Mouse (Mus musculus) spleen, embryonic (tissue): ENCODE measurements around the gene Ppp1r18.

ENCODE experiments used
- CTCF ChIA-PET: fragments of 350-600 bp; sonication (Branson Sonifier 250); formaldehyde crosslinking; loops from one replicate; lab custom pipeline; 2022; lab: Charles Lee

Ppp1r18 gene

GRCm38 (mm10) chr17:35865481-35866280, at the start of gene Ppp1r18:
Gene Ppp1r18, plus strand, starts transcription at chr17:35865593.
- CTCF ChIA-PET, result no interaction called here

GRCm38 (mm10) chr17:35815836-35816235, 49.6 kb upstream of the Ppp1r18 start:
- CTCF ChIA-PET, result no interaction called here

- CTCF ChIA-PET, result no interaction called here
Measured at GRCm38 (mm10) chr17:35816686-35817085, 48.7 kb upstream of the Ppp1r18 start.

GRCm38 (mm10) chr17:35817226-35817625, 48.2 kb upstream of the Ppp1r18 start:
- CTCF ChIA-PET, result interaction anchor here (0.6 kb wide), 1 partner anchor 109 kb away, joined by 8 read pairs; no protein-coding TSS in a partner anchor

- CTCF ChIA-PET, result interaction anchor here (0.6 kb wide), 1 partner anchor 58 kb away, joined by 5 read pairs; no protein-coding TSS in a partner anchor
Measured at GRCm38 (mm10) chr17:35820111-35820510, 45.3 kb upstream of the Ppp1r18 start.

GRCm38 (mm10) chr17:35821439-35822430, 43.7 kb upstream of the Ppp1r18 start, which contains the start of gene Ier3:
Gene Ier3, plus strand, starts transcription at chr17:35821684.
- CTCF ChIA-PET, result interaction anchor here (0.5 kb wide), 1 partner anchor 525 kb away, joined by 5 read pairs; no protein-coding TSS in a partner anchor

- CTCF ChIA-PET, result interaction anchor here (0.6 kb wide), 2 partner anchors 9 to 11 kb away, joined by 3 to 6 read pairs; no protein-coding TSS in a partner anchor
Measured at GRCm38 (mm10) chr17:35822564-35822963, 42.8 kb upstream of the Ppp1r18 start.

GRCm38 (mm10) chr17:35822964-35823937, 42.1 kb upstream of the Ppp1r18 start, which contains the start of gene Flot1:
Gene Flot1, plus strand, starts transcription at chr17:35823230.
- CTCF ChIA-PET, result interaction anchor here (0.5 to 0.6 kb wide), 4 partner anchors 9 to 910 kb away, joined by 3 to 6 read pairs (median 4); no protein-coding TSS in a partner anchor

- CTCF ChIA-PET, result interaction anchor here (0.5 kb wide), 1 partner anchor 89 kb away, joined by 5 read pairs; no protein-coding TSS in a partner anchor
Measured at GRCm38 (mm10) chr17:35824402-35824801, 41.0 kb upstream of the Ppp1r18 start.

- CTCF ChIA-PET, result interaction anchor here (0.8 kb wide), 1 partner anchor 49 kb away, joined by 4 read pairs; no protein-coding TSS in a partner anchor
Measured at GRCm38 (mm10) chr17:35825109-35825850, 40.1 kb upstream of the Ppp1r18 start.

GRCm38 (mm10) chr17:35829737-35830136, 35.7 kb upstream of the Ppp1r18 start:
- CTCF ChIA-PET, result no interaction called here

- CTCF ChIA-PET, result interaction anchor here (0.8 to 1.3 kb wide), 2 partner anchors 39 to 45 kb away, joined by 3 read pairs; no protein-coding TSS in a partner anchor
Measured at GRCm38 (mm10) chr17:35832400-35833238, 32.8 kb upstream of the Ppp1r18 start.

GRCm38 (mm10) chr17:35833239-35833751, 32.1 kb upstream of the Ppp1r18 start:
- CTCF ChIA-PET, result interaction anchor here (0.6 kb wide), 1 partner anchor 10 kb away, joined by 6 read pairs; the partner anchor contains the start of gene Flot1

GRCm38 (mm10) chr17:35833894-35834293, 31.5 kb upstream of the Ppp1r18 start:
- CTCF ChIA-PET, result interaction anchor here (0.6 kb wide), 1 partner anchor 11 kb away, joined by 6 read pairs; the partner anchor contains the start of gene Flot1

GRCm38 (mm10) chr17:35834696-35835422, 30.5 kb upstream of the Ppp1r18 start:
- CTCF ChIA-PET, result interaction anchor here (2.4 kb wide), 1 partner anchor 39 kb away, joined by 13 read pairs; no protein-coding TSS in a partner anchor

GRCm38 (mm10) chr17:35835424-35836140, 29.8 kb upstream of the Ppp1r18 start:
- CTCF ChIA-PET, result interaction anchor here (0.6 to 2.4 kb wide), 5 partner anchors 10 to 40 kb away, joined by 3 to 13 read pairs (median 4); no protein-coding TSS in a partner anchor
